Mouse (Mus musculus) MEL (cell line): Measurements from ENCODE around the gene Fbxo41. TPM values are rescaled to one million over a fixed set of nuclear protein-coding genes. Genes with fewer than 3 reads are reported as not detected.

ENCODE experiments used
- DNase-seq: peaks from one replicate; pipeline ENCODE4 v3.0.0; 2011; ENCODE audit warnings: low read depth, low spot score
- H3K27ac ChIP-seq: 2 replicates; pipeline ENCODE4 v1.5.1; 2012; ENCODE audit warnings: low read depth, mild to moderate bottlenecking, control low read depth, low read length, moderate library complexity; ENCODE audit not compliant: control insufficient read depth
- H3K27me3 ChIP-seq, 2 experiments: fragments of 150-350 bp in 1 of 2; sonication (generic) in 1 of 2; 2 replicates each; pipeline ENCODE4 v1.6.1; 2012; ENCODE audit warnings: low read length in 2 of 2, mild to moderate bottlenecking in 2 of 2, improper control_type of control experiment in 1 of 2, moderate library complexity in 1 of 2; ENCODE audit not compliant: insufficient read depth in 2 of 2, control insufficient read depth in 1 of 2
- H3K36me3 ChIP-seq, 2 experiments: 2 replicates each; pipeline ENCODE4 v1.6.1; 2012 to 2014; ENCODE audit warnings: low read length in 2 of 2, improper control_type of control experiment in 1 of 2, inconsistent platforms in 1 of 2, mild to moderate bottlenecking in 1 of 2; ENCODE audit not compliant: insufficient read depth in 2 of 2, control insufficient read depth in 1 of 2
- H3K4me1 ChIP-seq, 2 experiments: fragments of 150-350 bp in 1 of 2; sonication (generic) in 1 of 2; 2 replicates each; pipeline ENCODE4 v1.6.1; 2012; ENCODE audit warnings: low read length in 2 of 2, improper control_type of control experiment in 1 of 2, mild to moderate bottlenecking in 1 of 2; ENCODE audit not compliant: insufficient read depth in 2 of 2, control insufficient read depth in 1 of 2
- H3K4me3 ChIP-seq, 2 experiments: fragments of 150-350 bp in 1 of 2; sonication (generic) in 1 of 2; 2 replicates each; pipeline ENCODE4 v1.5.1; 2012; ENCODE audit warnings: low read depth in 2 of 2, low read length in 2 of 2, mild to moderate bottlenecking in 2 of 2, moderate library complexity in 2 of 2, control low read depth in 1 of 2, improper control_type of control experiment in 1 of 2; ENCODE audit not compliant: control insufficient read depth in 1 of 2, insufficient read depth in 1 of 2
- H3K79me2 ChIP-seq: 2 replicates; pipeline ENCODE4 v1.6.1; 2012; ENCODE audit warnings: mild to moderate bottlenecking, low read length, moderate library complexity; ENCODE audit not compliant: control insufficient read depth, poor library complexity, insufficient read depth
- H3K9ac ChIP-seq: 2 replicates; pipeline ENCODE4 v1.6.1; 2012; ENCODE audit warnings: low read depth, mild to moderate bottlenecking, control low read depth, low read length, moderate library complexity; ENCODE audit not compliant: control insufficient read depth, poor library complexity, severe bottlenecking
- H3K9me3 ChIP-seq: fragments of 150-350 bp; sonication (generic); replicated peaks from 2 replicates; pipeline ENCODE4 v1.6.1; 2012; ENCODE audit warnings: mild to moderate bottlenecking, low read length, improper control_type of control experiment, moderate library complexity; ENCODE audit not compliant: insufficient read depth
- BHLHE40 ChIP-seq: IDR thresholded peaks from 2 replicates; pipeline ENCODE4 v1.6.1; 2012; ENCODE audit warnings: low read depth, mild to moderate bottlenecking, inconsistent platforms, low read length, improper control_type of control experiment, borderline replicate concordance
- CHD1 ChIP-seq: IDR thresholded peaks from 2 replicates; pipeline ENCODE4 v1.6.1; 2012; ENCODE audit warnings: low read depth, mild to moderate bottlenecking, inconsistent platforms, low read length, improper control_type of control experiment
- CHD2 ChIP-seq: IDR thresholded peaks from 2 replicates; pipeline ENCODE4 v1.6.1; 2011; ENCODE audit warnings: low read length, improper control_type of control experiment
- CTCF ChIP-seq, 3 experiments: IDR thresholded peaks in 2 of 3; conservative IDR thresholded peaks in 1 of 3; 2 replicates each; pipeline ENCODE4 v1.5.1; 2011 to 2012; ENCODE audit warnings: low read length in 3 of 3, low read depth in 2 of 3, mild to moderate bottlenecking in 2 of 3, improper control_type of control experiment in 1 of 3, inconsistent platforms in 1 of 3, mixed read lengths in 1 of 3, moderate library complexity in 1 of 3; ENCODE audit not compliant: control insufficient read depth in 1 of 3, insufficient read depth in 1 of 3, poor library complexity in 1 of 3, severe bottlenecking in 1 of 3
- ELF1 ChIP-seq: IDR thresholded peaks from 2 replicates; pipeline ENCODE4 v1.6.1; 2014; ENCODE audit warnings: low read depth, mild to moderate bottlenecking, inconsistent platforms, low read length, improper control_type of control experiment, moderate library complexity
- GABPA ChIP-seq: IDR thresholded peaks from 2 replicates; pipeline ENCODE4 v1.6.1; 2012; ENCODE audit warnings: low read depth, mild to moderate bottlenecking, inconsistent platforms, low read length, improper control_type of control experiment, moderate library complexity
- HCFC1 ChIP-seq: IDR thresholded peaks from 2 replicates; pipeline ENCODE4 v1.6.1; 2012; ENCODE audit warnings: low read depth, mild to moderate bottlenecking, inconsistent platforms, low read length, improper control_type of control experiment, moderate library complexity
- JUND ChIP-seq: IDR thresholded peaks from 2 replicates; pipeline ENCODE4 v1.6.1; 2011; ENCODE audit warnings: low read depth, mild to moderate bottlenecking, improper control_type of control experiment, low read length
- MAFK ChIP-seq: IDR thresholded peaks from 2 replicates; pipeline ENCODE4 v1.6.1; 2011; ENCODE audit warnings: low read depth, mild to moderate bottlenecking, low read length, improper control_type of control experiment, borderline replicate concordance
- MEF2A ChIP-seq: IDR thresholded peaks from 2 replicates; pipeline ENCODE4 v1.6.1; 2014; ENCODE audit warnings: low read depth, mild to moderate bottlenecking, inconsistent platforms, low read length, improper control_type of control experiment; ENCODE audit not compliant: poor library complexity, insufficient replicate concordance, severe bottlenecking; ENCODE audit errors: extremely low read depth
- MYC ChIP-seq: IDR thresholded peaks from 2 replicates; pipeline ENCODE4 v1.6.1; 2011; ENCODE audit warnings: low read depth, mild to moderate bottlenecking, low read length, improper control_type of control experiment, moderate library complexity
- NRF1 ChIP-seq: IDR thresholded peaks from 2 replicates; pipeline ENCODE4 v1.6.1; 2014; ENCODE audit warnings: low read depth, mild to moderate bottlenecking, inconsistent platforms, low read length, improper control_type of control experiment, moderate library complexity; ENCODE audit not compliant: poor library complexity, insufficient read depth, severe bottlenecking
- POLR2AphosphoS2 ChIP-seq: IDR thresholded peaks from 2 replicates; pipeline ENCODE4 v1.6.1; 2011; ENCODE audit warnings: low read length, improper control_type of control experiment
- SMC3 ChIP-seq: IDR thresholded peaks from 2 replicates; pipeline ENCODE4 v1.6.1; 2011; ENCODE audit warnings: low read depth, low read length, improper control_type of control experiment
- TAL1 ChIP-seq: IDR thresholded peaks from 2 replicates; pipeline ENCODE4 v1.6.1; 2012; ENCODE audit warnings: mild to moderate bottlenecking, inconsistent platforms, low read length, moderate library complexity, mixed read lengths
- TBP ChIP-seq: IDR thresholded peaks from 2 replicates; pipeline ENCODE4 v1.8.0; 2011; ENCODE audit warnings: low read depth, low read length, improper control_type of control experiment
- TCF12 ChIP-seq: IDR thresholded peaks from 2 replicates; pipeline ENCODE4 v1.6.1; 2014; ENCODE audit warnings: low read depth, mild to moderate bottlenecking, inconsistent platforms, low read length, improper control_type of control experiment, moderate library complexity
- USF1 ChIP-seq: IDR thresholded peaks from 2 replicates; pipeline ENCODE4 v1.6.1; 2014; ENCODE audit warnings: low read depth, mild to moderate bottlenecking, inconsistent platforms, low read length, improper control_type of control experiment, moderate library complexity
- ZC3H11A ChIP-seq: IDR thresholded peaks from 2 replicates; pipeline ENCODE4 v1.6.1; 2012; ENCODE audit warnings: low read depth, mild to moderate bottlenecking, inconsistent platforms, low read length, improper control_type of control experiment
- ZNF384 ChIP-seq: IDR thresholded peaks from 2 replicates; pipeline ENCODE4 v1.6.1; 2012; ENCODE audit warnings: low read depth, mild to moderate bottlenecking, inconsistent platforms, low read length, improper control_type of control experiment
- polyA plus RNA-seq, 2 experiments: library from polyadenylated mRNA; stranded (reverse) in 1 of 2; unstranded in 1 of 2; fragments of >175 nt in 1 of 2; fragments of >200 nt in 1 of 2; gene quantifications; 2 replicates each; pipeline versions ENCODE4 v1.2.1 to v1.2.4; 2012; ENCODE audit warnings: low replicate concordance in 2 of 2, low read depth in 1 of 2; ENCODE audit not compliant: insufficient read length in 2 of 2, insufficient read depth in 1 of 2, missing spikeins in 1 of 2
- total RNA-seq: library from RNA; depleted of rRNA; stranded (reverse); fragments of 300-350 nt; gene quantifications from 2 replicates; pipeline ENCODE4 v1.2.3, GENCODE M21; 2012

Gene Fbxo41
- total and polyA plus RNA-seq, 3 experiments, result 0.01 to 0.04 TPM; not detected in 1

DNA sequence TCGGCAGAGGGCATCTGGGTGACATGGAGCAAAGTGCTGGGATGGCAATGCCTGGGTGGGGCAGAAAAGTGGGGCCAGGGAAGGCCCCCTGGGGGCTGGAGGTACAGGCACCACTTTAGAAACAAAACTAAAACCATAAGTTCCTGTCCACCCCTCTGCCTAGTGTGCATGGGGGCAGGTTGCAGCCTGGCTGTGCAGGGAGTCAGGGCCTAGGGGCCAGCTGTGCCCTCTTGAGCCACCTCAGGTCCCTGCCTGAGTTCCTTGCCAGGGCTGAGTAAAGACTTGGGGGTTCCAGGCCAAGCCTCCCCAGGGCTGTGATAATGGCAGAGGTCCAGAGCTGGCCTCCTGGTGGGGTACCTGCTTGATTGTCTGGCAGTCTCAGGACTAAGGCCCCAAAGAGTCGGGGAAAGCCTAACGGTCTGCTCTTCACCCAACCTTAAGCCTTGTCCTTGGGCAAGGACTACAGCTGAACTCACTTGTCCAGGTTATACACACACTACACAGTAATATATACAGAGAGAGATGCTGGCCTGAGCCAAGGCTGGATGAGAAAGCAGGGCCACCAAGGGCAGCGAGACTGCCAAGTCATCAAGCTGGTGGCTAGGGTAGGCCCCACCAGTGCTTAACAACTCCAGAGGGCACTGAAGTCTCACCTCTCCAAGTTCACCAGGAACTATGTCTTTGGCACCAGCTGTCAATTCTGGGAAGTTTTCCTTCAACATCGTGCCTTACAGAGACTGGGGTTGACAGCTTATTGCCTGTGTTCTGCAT, 32.9 kb downstream of the Fbxo41 start:
- Histone ChIP-seq H3K27ac (no peak overlapping the region), H3K9me3 (no peaks in the 10 kb centered on the region), H3K4me1 (no peaks in the 10 kb centered on the region), H3K27me3 (no peaks in the 10 kb centered on the region), H3K4me3 (no peak overlapping the region), H3K36me3 (peaks cover 0 to 19% of the 10 kb centered on the region in 2 experiments; a peak in 2 of 4 replicates), H3K9ac (no peak overlapping the region), H3K79me2 (no peaks in the 10 kb centered on the region)
- TF ChIP-seq CTCF (IDR thresholded peaks at IDR 0.05 in 2 of 3, conservative IDR thresholded peaks at IDR 0.05 in 1 of 3; ENCODE audit: control insufficient read depth in 1 of 3, insufficient read depth in 1 of 3, low read depth in 2 of 3, low read length in 3 of 3, poor library complexity in 1 of 3, severe bottlenecking in 1 of 3) (no peak), BHLHE40 (no peak), POLR2AphosphoS2 (peak; percentile 88; the same call in 1 of the 2 replicates), TBP (no peak), GABPA (no peak), CHD1 (no peak), MEF2A (no peak)
- peak; percentile 29 for DNase-seq

- H3K4me1 ChIP-seq, result no peaks in the 10 kb centered on the region
- no peak overlapping the region for H3K4me3 ChIP-seq
- TF ChIP-seq TCF12 (no peak), SMC3 (peak; percentile 28), JUND (no peak), MAFK (no peak), ZC3H11A (no peak), TBP (no peak), MYC (no peak), ELF1 (no peak), USF1 (no peak), CTCF (IDR thresholded peaks at IDR 0.05 in 2 of 3, conservative IDR thresholded peaks at IDR 0.05 in 1 of 3; ENCODE audit: control insufficient read depth in 1 of 3, insufficient read depth in 1 of 3, low read depth in 2 of 3, low read length in 3 of 3, poor library complexity in 1 of 3, severe bottlenecking in 1 of 3) (peak in 2 of 3 experiments; percentile 21 to 35; a peak in 3 of 6 replicates), TAL1 (no peak), CHD2 (no peak), HCFC1 (no peak), ZNF384 (no peak), NRF1 (no peak)
These were observed 37.4 kb downstream of the Fbxo41 start for GRCm38 (mm10) chr6:85465381-85465780.

More at GRCm38 (mm10) chr6:85465381-85465780, 37.4 kb downstream of the Fbxo41 start:
- no peaks in the 10 kb centered on the region; the same call in 1 of the 2 replicates for H3K79me2 ChIP-seq
- H3K27me3 ChIP-seq, result no peaks in the 10 kb centered on the region
- no peaks in the 10 kb centered on the region for H3K9me3 ChIP-seq
- peak; percentile 36 for DNase-seq
- H3K27ac ChIP-seq, result no peak overlapping the region
- no peak overlapping the region for H3K9ac ChIP-seq
- H3K36me3 ChIP-seq, result peaks cover 0 to 37% of the 10 kb centered on the region in 2 experiments; a peak in 2 of 4 replicates
